Mouse (Mus musculus): ENCODE results near the gene Pbx1.

The Pbx1 gene

DNA sequence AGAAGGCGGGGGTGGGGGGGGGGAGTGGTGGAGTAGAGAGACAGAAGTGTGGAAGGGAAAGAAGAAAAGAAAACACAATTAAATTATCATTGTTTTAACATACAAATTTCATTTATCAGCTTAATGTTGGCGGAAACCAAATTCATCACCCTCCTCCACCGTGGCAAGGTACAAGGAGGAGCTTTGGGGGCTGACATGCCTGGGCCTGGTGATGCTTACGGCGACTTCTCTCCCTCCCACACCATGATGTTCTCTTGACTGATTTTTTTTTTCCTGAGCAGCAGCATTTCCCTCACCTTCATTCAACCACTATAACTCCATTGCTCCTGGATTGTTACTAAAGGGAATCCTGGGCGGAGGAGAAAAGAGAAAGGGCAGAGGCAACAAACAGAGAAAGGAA is 89.8 kb downstream of the Pbx1 start:
- DNase-seq (ENCODE audit: low read depth), result no peak

DNA sequence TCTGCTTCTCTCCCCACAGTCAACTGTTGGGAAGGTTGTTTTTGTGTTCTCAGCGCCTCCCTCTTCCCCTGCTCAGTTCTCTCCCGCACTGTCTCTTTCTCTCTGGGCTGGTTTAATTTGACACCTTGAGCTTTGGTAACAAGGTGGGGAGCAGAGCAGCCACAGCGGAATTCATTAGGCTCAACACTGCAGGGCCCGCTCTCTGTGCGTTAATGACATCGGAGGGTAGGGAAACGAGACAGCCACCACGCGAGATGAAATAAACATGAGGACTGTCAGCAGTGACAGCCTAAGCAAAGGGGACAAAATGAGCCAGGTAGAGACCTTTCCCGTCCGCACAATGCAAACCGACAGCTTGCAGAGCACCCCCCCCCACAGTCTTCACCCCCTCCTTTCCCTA is 90.2 kb downstream of the Pbx1 start:
- DNase-seq (ENCODE audit: low read depth), result no peak

DNA sequence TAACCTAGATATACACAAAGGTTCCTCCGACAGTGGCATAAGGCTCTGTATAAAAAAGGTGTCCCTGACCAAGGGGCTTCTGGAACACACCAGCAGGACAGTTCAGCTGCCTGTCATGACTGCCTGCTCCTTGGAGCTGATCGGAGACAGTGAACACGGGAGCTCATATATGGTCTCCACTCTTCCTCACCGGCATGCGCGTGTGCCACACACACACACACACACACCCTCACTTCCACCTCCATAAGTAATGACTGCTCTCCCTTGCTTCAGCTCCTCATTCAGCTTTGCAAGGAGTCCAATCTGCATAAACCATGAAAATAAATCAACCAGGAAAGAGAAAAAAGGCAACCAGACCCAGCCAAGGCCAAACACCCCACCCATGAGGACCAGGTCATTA is 90.7 kb downstream of the Pbx1 start:
- no peak for DNase-seq (ENCODE audit: low read depth)

DNA sequence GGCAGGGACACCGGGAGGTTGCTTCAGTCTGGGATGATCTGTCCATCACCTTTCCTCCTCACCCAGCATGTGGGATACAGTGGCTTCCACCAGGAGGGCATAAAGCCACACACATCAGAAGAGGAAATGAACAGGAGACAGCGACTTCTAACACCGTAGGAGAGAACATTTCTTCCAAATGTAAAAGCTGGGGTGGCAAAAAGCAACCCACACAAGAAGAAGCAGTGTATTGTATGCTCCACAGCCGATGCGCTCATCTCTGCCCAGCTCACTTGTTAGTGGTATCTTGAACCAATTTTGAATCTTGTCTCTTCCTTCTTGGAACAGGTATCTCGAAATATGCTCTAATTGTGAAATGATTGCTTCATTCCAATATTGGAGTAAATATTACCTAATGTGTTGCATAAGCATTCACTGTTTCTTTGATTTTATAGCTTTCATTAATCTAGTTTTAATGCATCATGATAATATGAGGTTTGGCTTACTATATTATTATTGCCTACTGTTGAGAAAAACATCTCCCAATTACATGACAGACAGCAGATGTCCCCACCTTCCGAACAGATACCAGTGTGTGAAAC is 95.7 kb downstream of the Pbx1 start:
- no peak for DNase-seq (ENCODE audit: low read depth)

DNA sequence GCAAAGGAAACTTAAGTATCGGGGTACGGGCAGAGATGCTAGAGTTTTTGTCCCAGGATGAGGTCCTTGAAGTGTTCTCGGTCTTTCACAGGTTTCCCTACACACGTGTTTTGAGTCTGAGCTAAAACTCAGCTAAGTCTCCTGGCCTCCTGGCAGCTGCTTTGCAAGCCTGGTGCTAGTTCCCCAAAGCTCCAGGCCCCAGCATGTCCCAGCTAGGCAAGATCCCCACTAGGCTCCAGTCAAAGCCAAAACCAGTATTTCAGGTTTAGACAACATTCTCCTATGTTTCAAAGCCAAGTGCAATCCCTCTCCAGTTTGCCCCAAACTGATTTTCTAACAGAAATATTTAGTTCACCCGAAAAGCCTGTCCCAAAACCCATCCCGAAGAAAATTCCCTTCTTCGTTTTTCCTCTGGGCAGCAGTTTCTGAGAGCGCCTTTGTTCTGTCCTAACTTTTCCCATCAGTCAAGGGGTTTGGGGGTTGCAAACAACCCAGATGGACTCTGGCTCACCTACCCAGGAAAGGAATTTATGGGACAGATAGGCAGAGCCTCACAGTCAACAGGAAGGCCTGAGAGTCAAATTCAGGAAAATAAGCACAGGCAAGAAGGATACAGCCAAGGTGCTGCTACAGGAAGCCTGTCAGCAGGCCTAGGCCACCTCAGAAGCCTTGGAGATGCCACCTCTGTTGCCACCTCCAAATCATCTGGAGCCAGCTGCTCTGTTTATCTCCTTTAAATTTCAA is 97.1 kb downstream of the Pbx1 start:
- DNase-seq (ENCODE audit: low read depth), result no peak

DNA sequence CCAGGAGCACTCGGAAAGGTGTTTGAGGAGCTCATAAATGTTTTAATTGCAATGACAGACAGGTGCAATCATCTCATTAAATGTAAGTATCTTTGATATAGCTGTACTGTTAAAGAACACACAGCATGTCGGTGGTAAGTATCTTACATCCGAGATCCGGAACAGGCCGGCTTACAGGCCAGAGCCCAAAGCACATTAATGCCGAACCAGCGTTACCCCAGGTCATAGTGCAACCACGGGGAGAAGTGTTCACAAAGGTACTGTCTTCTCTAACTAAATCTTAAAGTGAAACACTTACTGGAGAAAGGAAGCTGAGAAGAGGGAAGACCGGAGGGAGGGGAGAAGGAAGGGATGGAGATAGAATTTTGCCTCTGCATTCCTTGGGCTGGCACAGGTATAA is 100.0 kb downstream of the Pbx1 start:
- DNase-seq (ENCODE audit: low read depth), result no peak

DNA sequence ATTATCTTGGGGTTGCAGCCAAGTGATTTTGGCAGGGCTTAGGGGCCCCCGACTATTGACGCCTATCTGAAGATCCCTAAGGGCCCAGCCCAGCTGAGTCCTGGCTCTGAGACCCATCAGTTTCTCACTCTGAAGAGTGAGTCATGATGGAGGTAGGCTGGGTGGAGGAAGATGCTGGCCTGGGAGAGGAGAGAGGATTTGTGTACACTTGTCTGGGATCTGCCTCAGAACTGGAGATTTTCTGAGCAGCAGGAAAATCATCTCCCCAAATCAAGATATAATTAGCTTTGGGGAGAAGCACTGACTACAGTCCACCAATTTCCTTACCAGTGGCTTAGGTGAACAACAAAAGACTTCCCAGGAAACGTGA is 103.8 kb downstream of the Pbx1 start:
- DNase-seq (ENCODE audit: low read depth), result no peak

DNA sequence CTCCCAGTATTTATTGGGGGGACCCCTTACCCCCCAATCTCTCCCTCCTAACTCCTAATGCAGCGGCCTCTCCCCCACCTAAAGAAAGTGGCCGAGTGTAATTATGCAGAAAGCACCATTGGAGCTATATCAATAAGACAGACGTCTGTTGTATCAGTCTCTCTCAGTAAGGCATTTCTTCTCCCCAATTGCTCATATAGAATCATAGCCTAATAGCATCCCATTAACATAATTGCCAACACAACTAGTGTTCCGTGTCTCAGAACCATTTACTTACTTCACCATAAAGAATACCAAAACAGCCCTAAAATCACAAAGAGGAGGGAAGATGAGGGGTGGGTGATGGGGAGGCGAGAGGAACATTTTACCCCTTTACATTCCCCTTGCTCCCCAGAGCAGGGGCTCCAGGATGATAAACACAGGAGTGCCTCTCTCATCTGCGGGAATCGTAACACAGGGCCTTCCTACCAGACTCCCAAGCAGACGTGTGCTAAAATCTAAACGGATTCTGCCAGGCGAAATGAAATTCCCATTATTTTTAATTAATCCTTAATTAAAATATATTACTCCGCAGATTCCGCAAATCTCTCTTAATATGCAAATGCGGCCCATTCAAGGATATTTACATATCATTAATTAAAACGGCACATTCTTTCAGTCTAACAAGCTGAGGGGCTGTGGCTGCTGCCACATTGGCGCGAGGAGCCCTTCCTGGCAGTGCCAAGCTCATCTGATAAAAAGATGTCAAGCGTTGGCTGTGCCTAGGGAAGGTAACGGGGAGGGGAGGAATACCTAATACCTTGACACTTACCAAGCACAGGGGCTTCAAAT is 104.5 kb downstream of the Pbx1 start:
- no peak for DNase-seq (ENCODE audit: low read depth)

DNA sequence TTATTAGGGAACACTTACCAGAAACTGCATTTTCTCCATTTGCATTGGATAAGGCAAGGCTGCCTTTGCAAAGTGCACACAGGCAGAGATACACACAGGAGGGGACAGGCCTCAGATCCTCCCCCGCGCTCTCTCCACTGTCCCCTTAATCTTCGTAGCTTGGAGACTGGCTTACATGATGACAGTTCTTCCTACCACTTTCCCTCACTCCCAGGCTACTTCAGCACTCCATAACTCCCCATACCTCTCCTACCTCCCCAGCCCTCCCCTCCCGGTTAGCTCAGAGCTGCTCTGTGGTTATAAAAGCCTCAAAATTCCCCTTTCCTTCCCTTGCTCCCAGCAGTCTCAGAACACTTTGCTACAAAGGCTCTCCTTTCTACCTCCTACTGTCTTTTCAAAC is 106.3 kb downstream of the Pbx1 start:
- no peak for DNase-seq (ENCODE audit: low read depth)

DNA sequence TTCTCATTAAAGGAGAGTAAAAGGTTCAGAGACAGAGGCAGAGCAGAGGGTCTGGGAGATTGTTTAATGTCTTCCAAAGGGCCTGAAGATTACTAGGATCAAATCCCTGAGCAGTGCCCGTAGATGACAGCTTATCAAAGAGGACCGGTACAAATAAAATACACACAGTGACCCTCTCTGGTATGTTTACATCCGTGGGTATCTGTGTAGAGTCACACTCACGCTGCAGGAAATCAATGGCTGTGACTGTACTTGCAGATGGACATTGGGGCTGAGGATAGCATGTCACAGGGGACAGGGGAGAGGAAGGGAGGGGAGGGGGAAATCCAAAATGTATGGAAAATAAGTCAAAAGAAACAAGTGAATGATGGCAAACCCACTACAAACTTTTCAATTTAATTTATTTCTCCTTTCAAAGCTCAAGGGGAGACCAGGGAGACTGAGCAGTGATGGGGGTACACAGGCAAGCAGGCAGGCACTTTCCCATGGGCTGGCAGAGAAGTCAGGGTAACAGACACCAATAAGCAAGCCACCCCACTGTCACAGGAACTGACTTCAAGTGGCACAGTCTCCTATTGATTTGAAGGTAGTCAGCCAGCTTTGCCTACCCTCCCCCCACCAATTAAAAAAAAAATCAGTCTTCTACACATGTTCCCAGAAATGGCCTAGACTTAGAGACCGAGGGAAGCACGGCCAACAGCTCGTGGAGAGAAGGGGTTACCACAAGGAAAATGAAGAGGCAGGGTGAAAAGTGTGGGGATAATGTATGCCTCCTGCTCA is 107.6 kb downstream of the Pbx1 start:
- no peak for DNase-seq (ENCODE audit: low read depth)

DNA sequence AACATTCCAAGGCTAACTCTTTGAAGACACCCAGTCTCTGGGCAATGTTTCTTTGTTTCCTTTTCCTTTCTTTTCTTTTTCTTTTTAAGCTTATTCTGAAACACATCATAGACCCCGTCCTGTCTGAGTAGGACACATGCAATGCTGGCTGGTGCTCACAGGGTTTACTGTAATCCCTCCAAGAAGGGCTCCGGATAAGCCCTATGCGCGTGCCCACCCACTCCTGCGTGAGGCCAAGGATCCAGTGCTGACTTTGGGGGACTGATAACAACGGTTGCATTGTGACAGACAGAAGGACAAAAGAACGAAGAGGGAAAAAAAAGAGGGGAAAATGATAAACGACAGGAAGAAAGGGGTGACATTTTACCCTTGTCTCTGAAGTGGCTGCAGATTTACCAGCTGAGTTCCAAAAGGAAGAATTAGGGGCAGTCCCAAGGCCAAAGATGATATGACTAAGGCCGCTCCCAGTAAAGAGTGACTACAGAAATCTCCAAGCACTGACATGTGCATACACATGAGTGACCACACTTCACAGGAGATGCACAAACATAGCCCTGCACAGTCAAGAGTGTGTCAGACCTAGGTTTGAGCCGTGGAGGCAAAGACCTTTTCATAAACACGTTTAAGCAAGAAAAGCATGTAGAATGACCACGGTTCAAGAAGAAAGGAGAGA is 108.5 kb downstream of the Pbx1 start:
- DNase-seq (ENCODE audit: low read depth), result no peak

DNA sequence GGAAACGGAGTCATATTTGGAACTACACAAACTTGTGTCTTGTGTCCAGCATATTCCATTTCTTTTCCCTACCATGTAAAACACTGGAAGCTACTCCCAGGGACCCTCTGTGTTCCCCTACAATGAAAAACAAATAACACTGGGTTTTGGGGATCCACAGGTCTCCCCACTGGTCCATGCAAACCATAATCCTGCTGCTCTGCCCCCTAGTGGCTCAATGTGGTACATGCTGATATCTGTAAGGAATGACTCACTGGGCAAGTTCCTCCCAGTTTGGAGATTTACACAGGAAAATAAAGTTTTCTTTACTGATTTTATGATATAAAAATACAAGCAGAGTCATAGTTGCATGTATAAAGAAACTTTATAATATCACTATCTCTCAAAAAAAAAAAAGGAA is 109.2 kb downstream of the Pbx1 start:
- DNase-seq (ENCODE audit: low read depth), result no peak

DNA sequence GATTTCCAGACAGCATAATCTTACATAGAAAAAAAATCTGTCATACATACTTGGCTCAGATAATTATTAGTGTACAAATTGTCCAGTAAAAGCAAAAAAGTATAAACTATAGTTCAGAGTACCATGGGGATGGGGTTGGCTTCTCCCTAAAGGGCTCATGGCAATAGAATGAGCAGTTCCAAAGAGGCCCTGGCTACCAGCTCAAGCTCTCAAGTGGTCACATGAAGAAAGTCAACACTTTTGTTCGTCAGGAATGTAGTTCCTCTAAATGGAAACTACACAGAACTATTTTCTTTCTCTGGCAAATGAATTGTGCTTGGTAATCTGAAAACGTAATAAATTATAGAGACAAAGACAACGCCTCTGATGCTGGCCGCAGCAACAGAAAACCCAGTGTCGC is 112.4 kb downstream of the Pbx1 start:
- no peak for DNase-seq (ENCODE audit: low read depth)

DNA sequence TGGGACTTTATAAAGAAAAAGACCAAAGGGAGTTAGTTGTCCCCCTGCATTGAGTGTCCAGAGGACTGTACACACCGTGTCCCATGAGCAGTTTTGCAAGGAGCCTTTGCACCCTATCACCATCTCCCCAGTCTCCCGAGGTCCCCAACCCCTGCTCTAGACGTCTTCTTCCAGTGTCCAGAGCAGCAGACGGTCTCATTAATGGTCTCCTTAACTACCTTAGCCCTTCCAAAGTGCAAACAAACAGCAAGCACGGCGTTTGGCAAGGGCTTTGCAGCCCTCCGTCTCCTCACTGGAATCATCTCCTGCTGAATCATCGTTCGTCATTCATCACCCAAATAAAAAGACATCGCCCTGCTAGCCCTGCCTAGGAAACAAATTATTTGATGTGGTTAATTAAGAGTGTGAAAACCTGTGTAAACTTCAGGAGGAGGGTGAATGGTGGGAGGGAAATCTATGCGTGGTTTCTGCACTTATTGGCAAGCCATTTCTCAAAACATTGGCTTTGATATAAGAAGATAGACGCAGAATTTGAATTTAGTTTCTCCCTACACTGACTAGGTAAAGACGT is 113.1 kb downstream of the Pbx1 start:
- DNase-seq (ENCODE audit: low read depth), result no peak

DNA sequence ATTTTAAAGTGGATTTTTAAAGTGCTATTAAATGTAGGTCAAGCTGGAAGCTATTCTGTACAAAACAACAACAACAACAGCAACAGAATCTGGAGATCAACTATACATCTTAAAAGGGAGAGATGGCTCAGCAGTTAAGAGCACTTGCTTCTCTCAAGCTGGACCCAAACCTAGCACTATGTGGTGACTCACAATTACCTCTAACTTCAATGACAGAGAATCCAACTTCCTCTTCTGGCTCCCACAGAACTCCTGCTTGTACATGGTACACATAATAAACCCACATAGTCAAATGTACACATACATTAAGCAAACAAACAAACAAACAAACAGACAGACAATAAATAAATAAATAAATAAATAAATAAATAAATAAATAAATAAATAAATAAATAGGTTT is 118.3 kb downstream of the Pbx1 start:
- no peak for DNase-seq (ENCODE audit: low read depth)

DNA sequence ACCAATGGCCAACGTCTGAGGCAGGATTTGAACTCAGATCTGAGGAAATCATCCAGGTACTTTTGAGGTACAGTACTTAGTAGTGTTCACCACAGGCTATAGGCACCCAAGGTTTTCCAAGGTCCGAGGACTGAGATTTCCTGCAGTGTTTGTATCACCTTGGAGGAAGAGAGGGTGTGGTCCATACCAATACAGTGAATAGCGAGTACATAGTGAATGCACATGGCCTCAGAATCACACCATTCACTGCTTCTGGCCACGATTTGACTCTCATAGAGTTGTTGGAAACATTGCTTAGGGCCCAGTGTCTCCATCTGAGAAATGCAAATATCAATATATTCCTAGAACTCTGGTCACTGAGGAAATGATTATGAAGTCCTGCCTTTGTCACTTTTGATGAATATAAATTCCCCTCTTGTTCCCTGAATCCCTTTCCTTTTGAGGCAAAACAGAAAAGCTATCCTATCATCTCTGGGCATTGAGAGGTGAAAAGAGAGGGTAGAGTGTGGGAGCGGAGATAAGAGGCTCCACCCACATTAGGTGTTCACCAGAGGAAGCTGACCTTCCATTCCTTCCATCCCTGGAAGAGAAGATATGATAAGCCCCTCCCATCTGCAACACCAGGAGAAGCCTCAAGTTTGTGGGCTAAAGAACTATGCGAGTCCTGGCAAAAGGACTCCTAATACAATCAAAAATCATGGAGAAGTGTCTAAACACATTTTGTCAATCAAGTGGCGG is 119.2 kb downstream of the Pbx1 start:
- no peak for DNase-seq (ENCODE audit: low read depth)

DNA sequence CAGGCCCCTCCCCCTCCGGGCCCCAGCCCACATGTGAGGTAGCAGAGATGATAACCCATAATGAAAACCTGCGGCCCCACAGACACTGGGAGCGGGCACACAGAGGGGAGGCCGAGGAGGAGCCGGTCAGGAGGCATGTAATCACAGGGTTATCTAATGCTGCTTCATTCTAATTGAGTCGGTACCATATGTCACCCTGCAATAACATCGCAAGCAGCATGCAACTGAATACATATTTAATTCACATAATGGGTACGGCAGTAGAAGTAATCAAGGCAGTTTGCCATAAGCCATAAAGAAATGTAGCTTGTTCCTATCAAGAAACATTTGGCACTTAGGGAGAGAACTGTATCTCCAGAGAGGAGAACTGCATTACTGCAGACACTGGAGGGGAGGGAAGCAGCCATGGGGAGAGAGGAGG is 123.0 kb downstream of the Pbx1 start:
- no peak for DNase-seq (ENCODE audit: low read depth)

DNA sequence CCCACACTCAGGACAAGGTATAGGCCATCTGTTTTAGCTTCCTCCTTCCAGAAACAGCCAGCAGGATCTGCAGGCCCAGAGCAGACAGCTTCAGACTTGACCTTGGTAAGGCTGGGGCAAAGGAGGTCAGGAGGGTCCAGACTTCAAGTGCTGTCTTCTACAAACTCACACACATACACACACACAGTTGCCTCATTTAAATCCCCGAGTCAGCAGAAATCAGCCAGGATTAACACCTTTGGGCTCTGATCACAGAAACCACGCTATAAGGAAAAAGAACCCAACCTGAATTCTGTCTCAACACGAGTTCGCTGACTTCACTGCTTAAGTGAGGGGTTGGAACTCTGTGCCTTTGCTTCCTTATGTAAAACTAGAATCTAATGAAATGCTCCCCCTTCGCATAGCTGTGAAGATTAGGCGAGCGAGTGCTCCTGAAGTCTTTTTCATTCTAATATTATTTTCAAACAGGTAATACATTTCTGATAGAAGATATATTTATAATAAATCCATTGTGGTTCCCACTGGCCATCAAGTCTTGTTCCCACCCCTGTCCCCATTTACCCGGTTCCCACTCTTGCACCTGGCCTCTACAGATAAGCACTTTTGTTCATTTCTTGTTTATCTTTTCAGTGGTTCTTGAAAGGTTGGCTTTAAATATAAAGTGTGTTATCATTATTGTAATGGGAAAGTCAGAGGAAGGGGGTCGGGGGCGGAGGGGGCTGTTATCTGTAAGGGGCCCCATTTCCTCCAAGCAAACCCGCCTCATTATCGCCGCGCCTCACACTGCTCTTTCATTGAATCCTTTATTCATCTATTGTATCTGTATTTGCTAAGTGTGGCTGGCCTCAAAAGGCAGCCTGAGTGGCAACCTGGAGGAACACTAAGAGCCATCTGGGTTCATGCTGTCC is 124.5 kb downstream of the Pbx1 start:
- DNase-seq (ENCODE audit: low read depth), result no peak

DNA sequence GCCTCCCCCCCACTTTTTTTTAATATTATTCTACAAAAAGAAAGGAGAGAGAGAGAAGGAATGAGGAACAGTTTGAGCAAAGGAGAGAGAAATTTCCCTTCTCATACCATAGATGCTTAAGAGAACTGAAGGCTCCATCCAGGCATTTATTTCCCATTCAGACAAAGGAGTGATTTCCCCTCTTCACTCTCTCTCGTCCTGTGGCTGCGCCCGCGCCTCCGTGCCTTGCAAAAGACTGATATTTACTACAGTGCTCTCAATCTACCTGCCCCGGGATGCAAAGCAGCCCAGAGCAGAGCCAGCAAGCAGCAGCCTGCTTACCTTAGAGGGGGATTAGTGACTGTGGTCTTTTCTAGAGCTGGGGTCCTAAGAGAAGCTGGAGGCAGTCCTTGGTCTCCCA is 131.6 kb downstream of the Pbx1 start:
- no peak for DNase-seq (ENCODE audit: low read depth)

DNA sequence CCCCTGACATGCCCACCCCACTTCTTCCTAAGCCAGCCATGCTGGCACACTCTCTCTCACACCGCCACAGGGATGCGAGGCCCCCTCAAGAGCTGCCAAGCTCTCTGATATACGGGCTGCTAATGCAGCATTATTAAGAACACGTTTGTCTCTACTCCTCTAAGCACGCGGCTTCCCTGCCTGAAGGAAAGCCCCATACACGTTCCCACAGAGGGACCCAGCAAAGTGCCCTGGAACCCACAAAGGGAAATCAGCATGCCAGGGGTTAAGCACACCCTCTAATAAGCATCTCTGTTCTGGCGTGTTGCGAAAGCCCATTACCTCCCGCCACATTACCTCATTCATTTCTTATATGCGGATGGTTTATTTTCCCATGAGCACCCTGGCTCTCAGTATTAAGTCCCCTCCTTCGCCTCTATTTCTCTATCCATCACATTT is 132.1 kb downstream of the Pbx1 start:
- no peak for DNase-seq (ENCODE audit: low read depth)
